Mouse (Mus musculus) liver (tissue): ENCODE measurements around the gene Fam76a.

Source experiments
- DNase-seq: peaks from one replicate; pipeline ENCODE4 v3.0.0-alpha.2; 2020; ENCODE audit warnings: mixed read lengths

The Fam76a gene

GRCm38 (mm10) chr4:132922558-132923008 is at the start of gene Fam76a:
Gene Fam76a, minus strand, starts transcription at chr4:132922558.
- peak; percentile 100 for DNase-seq

- DNase-seq: no peak
These were observed 49.7 kb upstream of the Fam76a start for GRCm38 (mm10) chr4:132972101-132972500.

DNA sequence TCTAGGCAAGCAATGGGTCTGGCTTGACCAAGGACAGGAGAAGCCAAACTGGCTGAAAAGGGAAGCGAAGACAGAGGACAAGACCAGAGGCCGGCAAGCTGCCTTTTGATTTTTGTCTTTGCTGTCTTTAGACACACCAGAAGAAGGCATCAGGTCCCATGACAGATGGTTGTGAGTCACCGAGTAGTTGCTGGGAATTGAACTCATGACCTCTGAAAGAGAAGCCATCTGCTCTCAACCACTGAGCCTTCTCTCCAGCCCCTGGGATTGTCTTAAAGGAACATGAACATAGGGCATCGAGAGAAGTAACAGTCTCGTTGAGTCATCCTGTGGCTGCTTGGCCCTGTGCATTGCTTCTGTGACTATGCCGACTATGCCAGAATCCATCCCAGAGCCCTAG is 49.2 kb upstream of the Fam76a start:
- no peak for DNase-seq

GRCm38 (mm10) chr4:132968105-132968938 is 46.0 kb upstream of the Fam76a start:
- no peak for DNase-seq

DNA sequence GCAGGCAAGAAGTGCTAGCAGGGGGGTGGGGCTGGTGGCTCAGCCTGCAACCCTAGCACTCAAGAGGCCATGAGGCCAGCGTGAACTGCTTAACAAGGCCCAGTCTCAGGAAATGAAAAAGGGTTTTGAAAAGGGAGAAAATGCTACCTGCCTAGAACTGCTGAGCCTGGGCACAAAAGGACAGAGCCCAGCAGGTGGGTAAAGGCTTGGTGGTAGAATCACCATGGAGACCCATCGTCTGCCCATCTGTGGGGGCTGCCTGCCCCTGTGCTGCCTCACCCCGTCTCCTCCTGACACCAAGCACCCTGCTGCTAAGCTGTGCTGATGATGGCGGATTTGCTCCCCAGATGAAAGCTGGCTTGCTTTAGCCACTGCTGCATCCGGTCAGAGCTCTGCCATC is 42.1 kb upstream of the Fam76a start:
- DNase-seq: no peak

DNA sequence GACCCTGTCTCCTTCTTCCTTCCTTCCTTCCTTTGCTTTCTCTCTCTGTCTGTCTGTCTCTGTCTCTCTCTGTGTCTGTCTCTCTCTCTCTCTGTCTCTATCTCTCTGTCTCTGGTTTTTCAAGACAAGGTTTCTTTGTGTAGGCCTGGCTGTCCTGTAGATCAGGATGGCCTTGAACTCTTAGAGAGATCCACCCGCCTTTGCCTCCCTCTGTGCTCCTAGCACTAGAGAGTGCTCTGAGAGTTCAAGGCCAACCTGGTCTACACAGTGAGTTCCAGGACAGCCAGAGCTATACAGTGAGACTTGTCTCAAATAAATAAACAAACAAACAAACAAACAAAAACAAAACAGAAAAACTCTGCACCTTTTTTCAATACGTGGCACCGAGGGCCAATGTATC is 41.7 kb upstream of the Fam76a start:
- no peak for DNase-seq

DNA sequence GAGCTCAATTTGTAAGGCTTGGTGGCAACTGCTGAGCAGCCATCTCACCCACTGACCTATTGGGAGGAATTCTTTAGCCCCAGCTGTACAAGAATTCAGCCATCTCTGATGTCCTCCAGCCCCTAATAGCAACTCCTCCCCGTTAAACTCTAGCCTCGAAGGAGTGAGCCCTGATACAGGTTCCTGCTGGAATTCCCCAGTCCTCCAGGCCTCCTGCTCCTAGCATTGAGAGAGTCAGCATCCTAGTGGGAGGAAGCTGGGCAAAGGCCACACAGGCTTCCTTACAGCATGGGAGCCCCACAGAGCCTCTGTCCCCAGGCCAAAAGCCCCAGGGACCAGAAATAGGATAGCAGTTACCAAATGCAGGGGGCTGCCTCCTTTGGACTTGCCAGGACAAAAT is 41.1 kb upstream of the Fam76a start:
- no peak for DNase-seq

GRCm38 (mm10) chr4:132962628-132963027 is 40.3 kb upstream of the Fam76a start:
- no peak for DNase-seq

DNA sequence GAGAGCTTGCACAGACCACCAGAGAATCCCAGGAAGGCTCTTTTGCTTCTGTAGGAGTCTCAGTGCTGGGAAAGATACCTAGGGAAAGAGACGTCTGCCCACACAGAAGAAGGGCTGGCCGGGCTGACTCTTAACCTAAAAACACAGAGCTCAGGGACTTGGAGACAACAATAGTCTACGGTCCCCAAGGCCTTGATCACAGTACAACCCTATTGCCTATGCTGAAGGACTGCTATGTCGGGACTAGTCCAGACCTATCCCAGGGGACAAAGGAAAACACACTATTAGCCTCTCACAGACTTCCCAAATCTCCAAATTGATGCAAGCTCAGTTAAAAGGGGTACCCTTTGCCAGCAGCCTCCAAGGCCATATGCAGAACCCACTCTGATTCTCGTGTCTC is 39.5 kb upstream of the Fam76a start:
- DNase-seq: no peak

- DNase-seq: no peak
These were observed 38.7 kb upstream of the Fam76a start for GRCm38 (mm10) chr4:132960864-132961639.

DNA sequence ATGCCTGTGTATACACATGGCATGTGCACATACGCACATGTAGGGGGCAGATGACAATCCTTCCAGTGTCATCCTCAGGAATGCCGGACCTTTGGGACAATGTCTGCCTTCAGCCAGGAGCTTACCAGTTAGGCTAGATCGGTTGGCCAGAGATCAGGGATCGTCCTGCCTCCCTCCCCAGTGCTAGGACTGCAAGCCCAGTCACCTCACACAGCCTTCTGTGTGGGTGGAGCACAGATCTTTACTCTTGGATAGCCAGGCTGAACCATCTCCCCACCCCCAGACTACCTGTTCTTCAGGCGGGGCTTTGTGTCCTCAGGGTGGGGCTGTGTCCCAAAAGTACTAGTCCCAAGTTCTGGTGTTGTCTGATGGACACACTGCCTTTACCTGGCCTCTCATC is 38.0 kb upstream of the Fam76a start:
- no peak for DNase-seq

DNA sequence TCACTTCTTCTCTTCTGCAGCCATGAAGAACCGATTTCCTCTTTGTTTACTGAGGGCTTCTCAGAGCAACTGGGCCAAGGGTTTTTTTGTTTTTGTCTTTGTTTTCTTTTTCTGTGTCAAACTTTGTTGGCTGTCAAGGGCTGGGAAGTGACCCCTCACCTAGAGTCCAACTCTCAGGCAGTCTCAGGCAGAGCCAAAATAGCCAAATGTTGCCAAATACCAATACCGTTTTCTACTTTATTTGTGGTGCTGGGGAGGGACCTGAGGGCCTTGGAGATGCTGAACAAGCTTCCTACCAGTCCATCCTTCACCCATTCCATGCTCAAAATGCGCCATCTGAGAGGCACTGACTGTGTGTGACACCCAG is 37.3 kb upstream of the Fam76a start:
- DNase-seq: no peak

- DNase-seq: peak; percentile 20
These were observed 36.7 kb upstream of the Fam76a start for GRCm38 (mm10) chr4:132958741-132959678.

GRCm38 (mm10) chr4:132955395-132955791 is 33.0 kb upstream of the Fam76a start:
- no peak for DNase-seq

DNA sequence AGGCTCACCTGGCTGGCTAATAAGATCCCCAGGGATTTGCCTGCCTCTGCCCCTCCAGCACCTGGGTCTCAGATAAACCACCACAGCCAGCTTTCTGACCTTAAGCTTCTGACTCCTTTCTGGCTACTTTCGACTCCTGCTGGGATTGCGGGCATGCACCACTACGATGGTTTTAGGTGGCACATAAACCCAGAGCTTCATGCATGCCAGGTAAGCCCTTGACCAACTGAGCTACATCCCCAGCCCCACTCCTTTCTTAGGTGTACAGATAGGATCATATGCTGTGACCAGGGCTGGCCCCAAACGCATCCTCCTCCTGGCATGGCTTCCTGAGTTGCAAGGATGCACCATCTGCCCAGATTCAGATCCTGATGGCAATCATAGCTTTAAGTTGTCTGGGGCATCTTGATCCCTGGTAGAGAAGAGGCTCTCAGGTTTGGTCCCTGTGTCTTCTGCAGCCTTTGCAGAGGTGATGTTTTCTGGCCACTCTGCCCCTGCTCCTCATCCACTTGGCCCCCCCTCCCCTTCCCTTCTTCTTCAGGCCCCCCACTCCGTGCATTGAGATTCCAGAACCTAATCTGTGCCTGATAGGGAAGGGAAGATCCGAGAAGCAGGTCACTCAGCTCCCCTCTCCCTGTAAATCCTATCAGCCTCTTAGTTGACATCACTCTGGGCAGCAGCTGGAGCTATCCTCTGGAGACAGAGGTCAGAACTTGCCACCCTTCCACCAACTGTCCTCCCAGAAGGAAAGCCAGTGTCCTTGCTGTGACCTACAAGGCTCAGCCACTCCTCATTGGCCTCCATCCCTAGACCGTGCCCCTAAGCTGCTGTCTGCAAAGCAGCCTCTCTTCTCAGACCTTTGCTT is 32.4 kb upstream of the Fam76a start:
- no peak for DNase-seq

DNA sequence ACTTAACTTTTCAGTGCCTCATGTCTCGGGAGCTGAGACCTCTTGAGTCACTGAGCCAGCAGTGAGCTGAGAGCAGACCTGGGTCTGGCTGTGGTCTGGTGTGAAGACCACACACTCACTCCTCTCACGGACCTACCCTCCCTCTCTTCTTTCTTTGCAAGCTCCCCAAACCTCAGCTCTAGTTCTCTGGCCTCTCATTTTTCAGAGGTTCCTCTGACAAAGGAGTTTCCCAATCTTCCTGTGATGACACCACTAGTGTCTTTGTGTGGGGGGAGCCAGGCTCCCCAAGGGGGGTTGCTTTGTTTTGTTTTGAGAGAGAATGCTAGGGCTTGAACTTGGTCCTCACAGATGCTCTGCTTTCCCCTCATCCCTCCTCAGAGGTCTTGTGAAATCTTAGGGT is 28.6 kb upstream of the Fam76a start:
- no peak for DNase-seq

GRCm38 (mm10) chr4:132949882-132950532 is 27.6 kb upstream of the Fam76a start:
- DNase-seq: peak; percentile 36

GRCm38 (mm10) chr4:132946047-132947001 is 24.0 kb upstream of the Fam76a start:
- peak; percentile 62 for DNase-seq

GRCm38 (mm10) chr4:132945261-132946046 is 23.1 kb upstream of the Fam76a start:
- DNase-seq: peak; percentile 81
